Mouse (Mus musculus) CH12.LX (cell line): Measurements from ENCODE around the gene Pde4d.

Experiments used
- CHD1 ChIP-seq: IDR thresholded peaks from 2 replicates; pipeline ENCODE4 v1.6.1; 2012; ENCODE audit warnings: low read depth, low read length, improper control_type of control experiment, inconsistent platforms
- CTCF ChIP-seq, 2 experiments: IDR thresholded peaks in 1 of 2; conservative IDR thresholded peaks in 1 of 2; 2 replicates each; pipeline ENCODE4 v1.5.1; 2011 to 2012; ENCODE audit warnings: low read depth in 2 of 2, low read length in 2 of 2, improper control_type of control experiment in 1 of 2, inconsistent platforms in 1 of 2, mild to moderate bottlenecking in 1 of 2, moderate library complexity in 1 of 2
- ETS1 ChIP-seq: conservative IDR thresholded peaks from 2 replicates; pipeline ENCODE4 v1.6.1; 2012; ENCODE audit warnings: low read depth, mild to moderate bottlenecking, inconsistent platforms, low read length, improper control_type of control experiment, moderate library complexity
- HCFC1 ChIP-seq: IDR thresholded peaks from 2 replicates; pipeline ENCODE4 v1.6.1; 2012; ENCODE audit warnings: low read depth, mild to moderate bottlenecking, inconsistent platforms, low read length, improper control_type of control experiment
- MYC ChIP-seq: IDR thresholded peaks from 2 replicates; pipeline ENCODE4 v1.6.1; 2011; ENCODE audit warnings: low read depth, mild to moderate bottlenecking, improper control_type of control experiment, low read length
- NRF1 ChIP-seq: IDR thresholded peaks from 2 replicates; pipeline ENCODE4 v1.6.1; 2014; ENCODE audit warnings: low read depth, mild to moderate bottlenecking, inconsistent platforms, low read length, improper control_type of control experiment, moderate library complexity
- SIN3A ChIP-seq: IDR thresholded peaks from 2 replicates; pipeline ENCODE4 v1.6.1; 2012; ENCODE audit warnings: low read length, improper control_type of control experiment, inconsistent platforms
- UBTF ChIP-seq: IDR thresholded peaks from 2 replicates; pipeline ENCODE4 v1.6.1; 2012; ENCODE audit warnings: low read depth, mild to moderate bottlenecking, inconsistent platforms, low read length, improper control_type of control experiment, moderate library complexity

DNA sequence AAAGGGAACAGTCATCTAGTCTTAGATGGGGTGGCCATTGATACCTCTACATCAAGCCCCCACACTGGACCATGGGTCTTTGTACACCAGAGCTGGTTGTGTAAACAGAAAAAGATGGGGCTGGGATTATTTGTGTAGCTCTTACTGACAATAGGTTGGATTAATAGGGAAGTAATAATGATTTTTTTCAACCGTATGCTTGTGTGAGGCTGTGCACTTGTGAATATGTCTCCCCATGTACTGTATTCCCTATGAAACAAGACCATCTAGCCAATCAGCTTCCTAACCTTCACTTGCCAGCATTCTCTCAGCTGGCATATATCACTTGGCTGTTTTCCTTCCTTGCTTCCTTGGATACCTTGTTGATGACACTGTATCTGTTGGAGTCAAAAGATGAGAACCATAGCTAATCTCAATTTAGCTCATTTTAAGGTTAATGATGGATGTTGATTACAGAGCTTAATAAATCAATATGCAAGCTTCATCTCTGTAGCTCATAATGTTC lies 668.6 kb downstream of the Pde4d start:
- TF ChIP-seq UBTF (no peak), MYC (no peak), HCFC1 (no peak), CTCF (conservative IDR thresholded peaks at IDR 0.05 in 1 of 2, IDR thresholded peaks at IDR 0.05 in 1 of 2; ENCODE audit: low read depth in 2 of 2, low read length in 2 of 2) (no peak), CHD1 (no peak), NRF1 (no peak), SIN3A (no peak), ETS1 (no peak)
